9 mouse cellular contexts compared by ENCODE assay signal in genomic region chr14:45462374-45462773, GRCm38 (mm10). TPM values are rescaled to one million over a fixed set of nuclear protein-coding genes. Genes with fewer than 3 reads are reported as not detected.
DNase-seq lines count a peak whose midpoint lies in the region; ATAC-seq and TF ChIP-seq lines count a peak whose summit lies in the region.
"Had no signal": no experiment of that assay in that cellular context is flagged by ENCODE, and none has a peak within 500 bp of the region (broad histone marks: within the 10 kb centered on the region; RNA-seq: fewer than 3 reads in every experiment).

No protein-coding gene starts in this region.

- peak overlapping the region; percentile 83 for H3K27ac ChIP-seq in kidney, postnatal 0 days
- H3K27ac ChIP-seq in kidney, embryonic 16.5 days (ENCODE audit: low read length) = no peak overlapping the region
- peak overlapping the region; percentile 8; the same call in 1 of the 2 replicates for H3K27ac ChIP-seq in forebrain, embryonic 11.5 days (ENCODE audit: low read depth, low read length)
- peak overlapping the region; percentile 60 for H3K27ac ChIP-seq in neural tube, embryonic 14.5 days (ENCODE audit: low read depth, low read length)

- H3K27me3 ChIP-seq in kidney, postnatal 0 days (ENCODE audit: insufficient read depth, low read length) = no peaks in the 10 kb centered on the region
- no peaks in the 10 kb centered on the region for H3K27me3 ChIP-seq in kidney, embryonic 16.5 days (ENCODE audit: insufficient read depth, low read length)
- no peaks in the 10 kb centered on the region for H3K27me3 ChIP-seq in forebrain, embryonic 11.5 days (ENCODE audit: control insufficient read depth, insufficient read depth, low read length)
- H3K27me3 ChIP-seq in neural tube, embryonic 14.5 days (ENCODE audit: control insufficient read depth, insufficient read depth, low read length) = no peaks in the 10 kb centered on the region
- H3K27me3 ChIP-seq: CH12.LX had no signal

- no peak for DNase-seq in kidney, postnatal 0 days (ENCODE audit: low spot score)
- peak; percentile 65 for DNase-seq in forebrain, embryonic 11.5 days (ENCODE audit: low spot score)
- peak; percentile 75 for DNase-seq in layer of hippocampus, adult 9-11 months
- DNase-seq in thymus, postnatal 14 days = no peak
- no peak for DNase-seq in lung, postnatal 14 days
- no peak for DNase-seq in urinary bladder, postnatal 36 days (ENCODE audit: low spot score in 2 of 2)

- WGBS in kidney, postnatal 0 days = 73% methylated on average over 6 of the region's 6 CpGs
- WGBS in kidney, embryonic 16.5 days = 75% methylated on average over 6 of the region's 6 CpGs
- 28% methylated on average over 6 of the region's 6 CpGs for WGBS in forebrain, embryonic 11.5 days
- WGBS in neural tube, embryonic 14.5 days = 18% methylated on average over 6 of the region's 6 CpGs

- 0 out of 2 replicates have a peak, but pooled peaks cover 11% of the 10 kb centered on the region for H3K4me1 ChIP-seq in kidney, postnatal 0 days (replicated peaks; ENCODE audit: insufficient read depth, low read length)
- H3K4me1 ChIP-seq in kidney, embryonic 16.5 days (ENCODE audit: insufficient read depth, low read length) = peaks cover 24% of the 10 kb centered on the region
- peaks cover 4% of the 10 kb centered on the region for H3K4me1 ChIP-seq in forebrain, embryonic 11.5 days (replicated peaks; ENCODE audit: control insufficient read depth, insufficient read depth, low read length)
- H3K4me1 ChIP-seq in neural tube, embryonic 14.5 days (ENCODE audit: control insufficient read depth, insufficient read depth, low read length) = peaks cover 15% of the 10 kb centered on the region

- H3K9me3 ChIP-seq in kidney, postnatal 0 days (replicated peaks; ENCODE audit: low read length) = no peaks in the 10 kb centered on the region
- no peaks in the 10 kb centered on the region for H3K9me3 ChIP-seq in kidney, embryonic 16.5 days (ENCODE audit: low read length)
- no peaks in the 10 kb centered on the region for H3K9me3 ChIP-seq in forebrain, embryonic 11.5 days (ENCODE audit: control insufficient read depth, low read length)
- no peaks in the 10 kb centered on the region for H3K9me3 ChIP-seq in neural tube, embryonic 14.5 days (ENCODE audit: control insufficient read depth, low read length)

- H3K4me3 ChIP-seq in kidney, postnatal 0 days (replicated peaks; ENCODE audit: low read depth, low read length) = no peak overlapping the region
- H3K4me3 ChIP-seq in kidney, embryonic 16.5 days (ENCODE audit: low read length) = no peak overlapping the region
- H3K4me3 ChIP-seq in forebrain, embryonic 11.5 days (ENCODE audit: low read depth, low read length) = no peak overlapping the region
- no peak overlapping the region for H3K4me3 ChIP-seq in neural tube, embryonic 14.5 days (ENCODE audit: low read depth, low read length)

- H3K9ac ChIP-seq in kidney, postnatal 0 days (ENCODE audit: low read depth, low read length) = no peak overlapping the region
- H3K9ac ChIP-seq in kidney, embryonic 16.5 days (replicated peaks; ENCODE audit: low read length) = no peak overlapping the region
- H3K9ac ChIP-seq in forebrain, embryonic 11.5 days (ENCODE audit: low read length) = no peak overlapping the region
- H3K9ac ChIP-seq in neural tube, embryonic 14.5 days (replicated peaks; ENCODE audit: low read depth, low read length) = no peak overlapping the region

- TF ChIP-seq CTCF in kidney, postnatal 0 days (IDR thresholded peaks at IDR 0.05; ENCODE audit: low read depth) = peak; percentile 20; the same call in 1 of the 2 replicates

- no peak for ATAC-seq in kidney, postnatal 0 days (replicated peaks; ENCODE audit: low FRiP score, low read depth)
- ATAC-seq in kidney, embryonic 16.5 days (ENCODE audit: low FRiP score, low TSS enrichment) = no peak
- peak; percentile 81 for ATAC-seq in forebrain, embryonic 11.5 days (replicated peaks; ENCODE audit: low FRiP score)
- ATAC-seq in neural tube, embryonic 14.5 days (ENCODE audit: low read depth) = peak; percentile 90

- H3K4me2 ChIP-seq in kidney, postnatal 0 days (ENCODE audit: low read length) = no peak overlapping the region
- no peak overlapping the region for H3K4me2 ChIP-seq in kidney, embryonic 16.5 days (replicated peaks; ENCODE audit: low read depth, low read length)
- no peak overlapping the region for H3K4me2 ChIP-seq in forebrain, embryonic 11.5 days (ENCODE audit: low read depth, low read length, severe bottlenecking)
- no peak overlapping the region for H3K4me2 ChIP-seq in neural tube, embryonic 14.5 days (ENCODE audit: low read depth, low read length)

- H3K36me3 ChIP-seq in kidney, postnatal 0 days (ENCODE audit: insufficient read depth, low read length) = peaks cover 62% of the 10 kb centered on the region
- peaks cover 64% of the 10 kb centered on the region for H3K36me3 ChIP-seq in kidney, embryonic 16.5 days (ENCODE audit: insufficient read depth, low read length)
- H3K36me3 ChIP-seq in forebrain, embryonic 11.5 days (ENCODE audit: control insufficient read depth, insufficient read depth, low read length) = peaks cover 6% of the 10 kb centered on the region; the same call in 1 of the 2 replicates
- peaks cover 18% of the 10 kb centered on the region for H3K36me3 ChIP-seq in neural tube, embryonic 14.5 days (ENCODE audit: control insufficient read depth, insufficient read depth, low read length)

RNA-seq across cellular contexts. Expression of gene Gnpnat1, which starts 57.7 kb away (rescaled TPM):
- polyA plus RNA-seq in kidney, postnatal 0 days (2015; fragmentation: Nextera tagmentation; extraction: Ambion mirVana) = 79.0 and 83.3 TPM in 2 replicates
- 58.1 and 63.0 TPM in 2 replicates for polyA plus RNA-seq in kidney, embryonic 16.5 days (2015; fragmentation: Nextera tagmentation; extraction: Ambion mirVana)
- 33.7 and 33.8 TPM in 2 replicates for polyA plus RNA-seq in forebrain, embryonic 11.5 days (2014; fragmentation: Nextera tagmentation; extraction: Ambion mirVana)
- polyA plus RNA-seq in neural tube, embryonic 14.5 days (2014; fragmentation: Nextera tagmentation; extraction: Ambion mirVana) = 30.8 and 31.0 TPM in 2 replicates

Comparison
In these comparisons a context has a peak if more than half of its experiments do, and no peak if none do; other contexts are left out.
1. ATAC-seq: peak in forebrain, embryonic 11.5 days (single experiment) and neural tube, embryonic 14.5 days (single experiment); none in kidney, postnatal 0 days (single experiment) and kidney, embryonic 16.5 days (single experiment).
2. DNase-seq: peak in forebrain, embryonic 11.5 days (single experiment) and layer of hippocampus, adult 9-11 months (single experiment); none in kidney, postnatal 0 days (single experiment), thymus, postnatal 14 days (single experiment), lung, postnatal 14 days (single experiment) and urinary bladder, postnatal 36 days (0 of 2).